Mouse (Mus musculus) hindbrain, embryonic 12.5 days (tissue): Measurements from ENCODE around the gene Ssh3. TPM values are rescaled to one million over a fixed set of nuclear protein-coding genes. Genes with fewer than 3 reads are reported as not detected.
A peak's percentile ranks its signal among the peaks of the same experiment; 100 is the strongest.

ENCODE experiments used
- ATAC-seq: fragments of 200-750 bp; cut with Nextera tagmentation; 2 replicates; pipeline ENCODE4 v1.8.0; 2017; ENCODE audit warnings: moderate TSS enrichment; ENCODE audit not compliant: low FRiP score
- H3K27ac ChIP-seq: fragments of 300-500 bp; sonication (generic); 2 replicates; pipeline ENCODE4 v1.5.1; 2016; ENCODE audit warnings: mild to moderate bottlenecking
- H3K27me3 ChIP-seq: fragments of 300-500 bp; sonication (generic); 2 replicates; pipeline ENCODE4 v1.6.1; 2016; ENCODE audit warnings: mild to moderate bottlenecking
- H3K36me3 ChIP-seq: fragments of 300-500 bp; sonication (generic); 2 replicates; pipeline ENCODE4 v1.6.1; 2016; ENCODE audit warnings: mild to moderate bottlenecking
- H3K4me1 ChIP-seq: fragments of 300-500 bp; sonication (generic); 2 replicates; pipeline ENCODE4 v1.6.1; 2016
- H3K4me2 ChIP-seq: fragments of 300-500 bp; sonication (generic); replicated peaks from 2 replicates; pipeline ENCODE4 v1.6.1; 2016; ENCODE audit warnings: mild to moderate bottlenecking
- H3K4me3 ChIP-seq: fragments of 300-500 bp; sonication (generic); 2 replicates; pipeline ENCODE4 v1.5.1; 2016; ENCODE audit warnings: mild to moderate bottlenecking
- H3K9ac ChIP-seq: fragments of 300-500 bp; sonication (generic); 2 replicates; pipeline ENCODE4 v1.6.1; 2016; ENCODE audit warnings: mild to moderate bottlenecking, moderate library complexity
- H3K9me3 ChIP-seq: fragments of 300-500 bp; sonication (generic); replicated peaks from 2 replicates; pipeline ENCODE4 v1.6.1; 2016; ENCODE audit warnings: mild to moderate bottlenecking
- WGBS: fragments of 180-500 bp; shearing (Covaris S2); methylation state at CpG from one replicate; pipeline ENCODE4 v1.1.7; 2016; 5-methylcytosine and 5-hydroxymethylcytosine counted together
- polyA plus RNA-seq: library from polyadenylated mRNA; unstranded; fragments of >200 nt; fragmentation: Nextera tagmentation; extraction: Ambion mirVana; gene quantifications from 2 replicates; pipeline ENCODE4 v1.2.1, GENCODE M21; 2016

Gene Ssh3
- polyA plus RNA-seq, 1 experiment from 2014 or later: 10.4 TPM

GRCm38 (mm10) chr19:4290749-4291148 lies 21.8 kb upstream of the Ssh3 start:
- no peak overlapping the region for H3K27ac ChIP-seq
- peaks cover 74% of the 10 kb centered on the region for H3K36me3 ChIP-seq
- no peak overlapping the region for H3K4me3 ChIP-seq
- peak; percentile 27; the same call in 1 of the 2 replicates for ATAC-seq
- H3K9ac ChIP-seq: no peak overlapping the region
- WGBS: 64% methylated on average over 15 of the region's 15 CpGs
- H3K4me2 ChIP-seq: no peak overlapping the region
- H3K4me1 ChIP-seq: peaks cover 3% of the 10 kb centered on the region; the same call in 1 of the 2 replicates
- H3K27me3 ChIP-seq: no peaks in the 10 kb centered on the region
- no peaks in the 10 kb centered on the region for H3K9me3 ChIP-seq

GRCm38 (mm10) chr19:4283653-4284052 lies 14.7 kb upstream of the Ssh3 start:
- H3K27ac ChIP-seq: no peak overlapping the region
- H3K27me3 ChIP-seq: peaks cover 6% of the 10 kb centered on the region; the same call in 1 of the 2 replicates
- ATAC-seq: no peak
- H3K9me3 ChIP-seq: 0 out of 2 replicates have a peak, but pooled peaks cover 5% of the 10 kb centered on the region
- H3K4me1 ChIP-seq: peaks cover 16% of the 10 kb centered on the region
- H3K9ac ChIP-seq: no peak overlapping the region
- peak overlapping the region; percentile 60 for H3K4me3 ChIP-seq
- peak overlapping the region; percentile 76 for H3K4me2 ChIP-seq
- H3K36me3 ChIP-seq: peaks cover 42% of the 10 kb centered on the region
- WGBS: 47% methylated on average over 7 of the region's 7 CpGs

- H3K27ac ChIP-seq: peak within 1 kb of the TSS; percentile 58; the same call in 1 of the 2 replicates
- WGBS: under 1% methylated on average over 47 of the region's 50 CpGs
- ATAC-seq: peak; percentile 95
- H3K4me2 ChIP-seq: peak within 1 kb of the TSS; percentile 76
- peak within 1 kb of the TSS; percentile 60 for H3K4me3 ChIP-seq
- 0 out of 2 replicates have a peak, but pooled peaks cover 5% of the 10 kb centered on the region for H3K9me3 ChIP-seq
- peak within 1 kb of the TSS; percentile 74 for H3K9ac ChIP-seq
- H3K27me3 ChIP-seq: peaks cover 6% of the 10 kb centered on the region; the same call in 1 of the 2 replicates
- peaks cover 36% of the 10 kb centered on the region for H3K36me3 ChIP-seq
- peaks cover 16% of the 10 kb centered on the region for H3K4me1 ChIP-seq
These were observed 14.0 kb upstream of the Ssh3 start, which contains the start of gene Ankrd13d for GRCm38 (mm10) chr19:4282898-4283553. Gene Ankrd13d (minus strand): TSS chr19:4283137.

GRCm38 (mm10) chr19:4280425-4280824 lies 11.4 kb upstream of the Ssh3 start:
- Histone ChIP-seq H3K36me3 (peaks cover 10% of the 10 kb centered on the region), H3K4me2 (no peak overlapping the region), H3K27ac (no peak overlapping the region), H3K9ac (no peak overlapping the region), H3K27me3 (peaks cover 6% of the 10 kb centered on the region; the same call in 1 of the 2 replicates), H3K4me1 (peaks cover 16% of the 10 kb centered on the region), H3K4me3 (no peak overlapping the region), H3K9me3 (0 out of 2 replicates have a peak, but pooled peaks cover 9% of the 10 kb centered on the region)
- 97% methylated on average over 9 of the region's 9 CpGs for WGBS
- ATAC-seq: no peak

- Histone ChIP-seq H3K9me3 (0 out of 2 replicates have a peak, but pooled peaks cover 9% of the 10 kb centered on the region), H3K27ac (no peak overlapping the region), H3K4me2 (no peak overlapping the region), H3K4me3 (no peak overlapping the region), H3K36me3 (peaks cover 8% of the 10 kb centered on the region), H3K27me3 (peaks cover 6% of the 10 kb centered on the region; the same call in 1 of the 2 replicates), H3K9ac (no peak overlapping the region), H3K4me1 (peaks cover 16% of the 10 kb centered on the region)
- ATAC-seq: no peak
- 100% methylated on average over 1 of the region's 1 CpGs for WGBS
These were observed 10.5 kb upstream of the Ssh3 start for GRCm38 (mm10) chr19:4279487-4279886.

- Histone ChIP-seq H3K27me3 (peaks cover 37% of the 10 kb centered on the region), H3K36me3 (0 out of 2 replicates have a peak, but pooled peaks cover 13% of the 10 kb centered on the region), H3K4me3 (no peak overlapping the region), H3K4me2 (no peak overlapping the region), H3K4me1 (peaks cover 6% of the 10 kb centered on the region; the same call in 1 of the 2 replicates), H3K9me3 (0 out of 2 replicates have a peak, but pooled peaks cover 2% of the 10 kb centered on the region), H3K27ac (no peak overlapping the region), H3K9ac (no peak overlapping the region)
- 95% methylated on average over 11 of the region's 11 CpGs for WGBS
- no peak for ATAC-seq
These were observed 2.0 kb upstream of the Ssh3 start for GRCm38 (mm10) chr19:4270972-4271371.

GRCm38 (mm10) chr19:4270187-4270586 lies 1.2 kb upstream of the Ssh3 start:
- Histone ChIP-seq H3K9ac (no peak overlapping the region), H3K27ac (no peak overlapping the region), H3K4me3 (no peak overlapping the region), H3K27me3 (peaks cover 37% of the 10 kb centered on the region), H3K9me3 (no peaks in the 10 kb centered on the region), H3K4me2 (no peak overlapping the region), H3K36me3 (0 out of 2 replicates have a peak, but pooled peaks cover 13% of the 10 kb centered on the region), H3K4me1 (peaks cover 6% of the 10 kb centered on the region; the same call in 1 of the 2 replicates)
- WGBS: 59% methylated on average over 6 of the region's 6 CpGs
- no peak for ATAC-seq

- Histone ChIP-seq H3K9ac (no peak overlapping the region), H3K9me3 (no peaks in the 10 kb centered on the region), H3K4me1 (peaks cover 6% of the 10 kb centered on the region; the same call in 1 of the 2 replicates), H3K4me3 (no peak overlapping the region), H3K27me3 (peaks cover 37% of the 10 kb centered on the region), H3K27ac (no peak overlapping the region), H3K36me3 (0 out of 2 replicates have a peak, but pooled peaks cover 5% of the 10 kb centered on the region), H3K4me2 (no peak overlapping the region)
- ATAC-seq: no peak
- WGBS: 62% methylated on average over 4 of the region's 4 CpGs
These were observed 3.0 kb downstream of the Ssh3 start for GRCm38 (mm10) chr19:4265956-4266355.

- Histone ChIP-seq H3K4me2 (no peak overlapping the region), H3K9ac (no peak overlapping the region), H3K27me3 (peaks cover 21% of the 10 kb centered on the region), H3K4me3 (no peak overlapping the region), H3K36me3 (no peaks in the 10 kb centered on the region), H3K9me3 (no peaks in the 10 kb centered on the region), H3K27ac (no peak overlapping the region), H3K4me1 (peaks cover 6% of the 10 kb centered on the region; the same call in 1 of the 2 replicates)
- WGBS: 95% methylated on average over 6 of the region's 6 CpGs
- ATAC-seq: no peak
These were observed 4.7 kb downstream of the Ssh3 start for GRCm38 (mm10) chr19:4264171-4264780.

- Histone ChIP-seq H3K9me3 (no peaks in the 10 kb centered on the region), H3K9ac (no peak overlapping the region), H3K4me2 (no peak overlapping the region), H3K4me3 (no peak overlapping the region), H3K4me1 (peaks cover under 1% of the 10 kb centered on the region; the same call in 1 of the 2 replicates), H3K36me3 (no peaks in the 10 kb centered on the region), H3K27me3 (peaks cover 16% of the 10 kb centered on the region), H3K27ac (no peak overlapping the region)
- WGBS: 65% methylated on average over 14 of the region's 14 CpGs
- ATAC-seq: no peak
These were observed 5.3 kb downstream of the Ssh3 start for GRCm38 (mm10) chr19:4263702-4264101.

- 73% methylated on average over 6 of the region's 6 CpGs for WGBS
These were observed 6.2 kb downstream of the Ssh3 start for GRCm38 (mm10) chr19:4262756-4263155.

GRCm38 (mm10) chr19:4261038-4261698 lies 7.8 kb downstream of the Ssh3 start:
- H3K36me3 ChIP-seq: no peaks in the 10 kb centered on the region
- H3K9ac ChIP-seq: no peak overlapping the region
- H3K4me3 ChIP-seq: no peak overlapping the region
- no peak for ATAC-seq
- peaks cover 4% of the 10 kb centered on the region; the same call in 1 of the 2 replicates for H3K4me1 ChIP-seq
- no peak overlapping the region for H3K4me2 ChIP-seq
- WGBS: 55% methylated on average over 8 of the region's 8 CpGs
- no peak overlapping the region for H3K27ac ChIP-seq
- no peaks in the 10 kb centered on the region for H3K27me3 ChIP-seq
- H3K9me3 ChIP-seq: no peaks in the 10 kb centered on the region

More at GRCm38 (mm10) chr19:4262756-4263155, 6.2 kb downstream of the Ssh3 start:
- H3K27me3 ChIP-seq: peaks cover 6% of the 10 kb centered on the region
- no peak overlapping the region for H3K9ac ChIP-seq
- no peak overlapping the region for H3K27ac ChIP-seq
- H3K4me2 ChIP-seq: no peak overlapping the region
- H3K9me3 ChIP-seq: no peaks in the 10 kb centered on the region
- peaks cover 3% of the 10 kb centered on the region; the same call in 1 of the 2 replicates for H3K4me1 ChIP-seq
- H3K36me3 ChIP-seq: no peaks in the 10 kb centered on the region
- no peak overlapping the region for H3K4me3 ChIP-seq
- no peak for ATAC-seq
